Mouse (Mus musculus): ENCODE measurements around the gene C1qtnf7. TPM values are rescaled to one million over a fixed set of nuclear protein-coding genes. Genes with fewer than 3 reads are reported as not detected.

The C1qtnf7 gene
- polyA plus RNA-seq, 2 experiments from 2014 or later, result not detected

- no peak for ATAC-seq
These were observed 24.5 kb downstream of the C1qtnf7 start for GRCm38 (mm10) chr5:43539871-43540270.

GRCm38 (mm10) chr5:43541492-43541891 is 26.2 kb downstream of the C1qtnf7 start:
- no peak for ATAC-seq

- no peak for ATAC-seq
These were observed 27.0 kb downstream of the C1qtnf7 start for GRCm38 (mm10) chr5:43542246-43542845.

GRCm38 (mm10) chr5:43549951-43550350 is 34.6 kb downstream of the C1qtnf7 start:
- no peak for ATAC-seq

- ATAC-seq, result no peak
These were observed 35.1 kb downstream of the C1qtnf7 start for GRCm38 (mm10) chr5:43550444-43550843.

GRCm38 (mm10) chr5:43554871-43555270 is 39.5 kb downstream of the C1qtnf7 start:
- no peak for ATAC-seq

- no peak for ATAC-seq
These were observed 40.1 kb downstream of the C1qtnf7 start for GRCm38 (mm10) chr5:43555406-43555805.

GRCm38 (mm10) chr5:43557436-43557835 is 42.1 kb downstream of the C1qtnf7 start:
- no peak for ATAC-seq

GRCm38 (mm10) chr5:43561639-43562252 is 46.4 kb downstream of the C1qtnf7 start:
- ATAC-seq, result no peak

GRCm38 (mm10) chr5:43569720-43570359 is 54.5 kb downstream of the C1qtnf7 start:
- no peak for ATAC-seq

GRCm38 (mm10) chr5:43582876-43583275 is 67.5 kb downstream of the C1qtnf7 start:
- ATAC-seq, result no peak

- ATAC-seq, result no peak
These were observed 68.2 kb downstream of the C1qtnf7 start for GRCm38 (mm10) chr5:43583326-43584120.

- no peak for ATAC-seq
These were observed 69.1 kb downstream of the C1qtnf7 start for GRCm38 (mm10) chr5:43584464-43584863.

- ATAC-seq, result no peak
These were observed 70.3 kb downstream of the C1qtnf7 start for GRCm38 (mm10) chr5:43585406-43586245.

GRCm38 (mm10) chr5:43588791-43589439 is 73.6 kb downstream of the C1qtnf7 start:
- no peak for ATAC-seq

GRCm38 (mm10) chr5:43589440-43589830 is 74.1 kb downstream of the C1qtnf7 start:
- ATAC-seq, result no peak

- no peak for ATAC-seq
These were observed 75.0 kb downstream of the C1qtnf7 start for GRCm38 (mm10) chr5:43590311-43590731.

GRCm38 (mm10) chr5:43601601-43602000 is 86.3 kb downstream of the C1qtnf7 start:
- no peak for ATAC-seq

GRCm38 (mm10) chr5:43602518-43602917 is 87.2 kb downstream of the C1qtnf7 start:
- no peak for ATAC-seq

- no peak for ATAC-seq
These were observed 88.2 kb downstream of the C1qtnf7 start for GRCm38 (mm10) chr5:43603559-43603958.

GRCm38 (mm10) chr5:43608073-43608472 is 92.7 kb downstream of the C1qtnf7 start:
- no peak for ATAC-seq

GRCm38 (mm10) chr5:43609760-43610159 is 94.4 kb downstream of the C1qtnf7 start:
- no peak for ATAC-seq

Data from activated CD4-positive, CD25-positive, alpha-beta regulatory T cell, adult 4 months (primary cell).